Mouse (Mus musculus) bone marrow macrophage, adult 2 months (primary cell): ENCODE measurements around the gene Fbxo10.

ENCODE experiments used
- CTCF ChIP-seq: IDR thresholded peaks from 2 replicates; pipeline ENCODE4 v1.5.1; 2012; ENCODE audit warnings: low read depth, mild to moderate bottlenecking, low read length, moderate library complexity
- POLR2A ChIP-seq: IDR thresholded peaks from 2 replicates; pipeline ENCODE4 v1.6.1; 2012; ENCODE audit warnings: mild to moderate bottlenecking, low read depth, low read length, borderline replicate concordance

DNA sequence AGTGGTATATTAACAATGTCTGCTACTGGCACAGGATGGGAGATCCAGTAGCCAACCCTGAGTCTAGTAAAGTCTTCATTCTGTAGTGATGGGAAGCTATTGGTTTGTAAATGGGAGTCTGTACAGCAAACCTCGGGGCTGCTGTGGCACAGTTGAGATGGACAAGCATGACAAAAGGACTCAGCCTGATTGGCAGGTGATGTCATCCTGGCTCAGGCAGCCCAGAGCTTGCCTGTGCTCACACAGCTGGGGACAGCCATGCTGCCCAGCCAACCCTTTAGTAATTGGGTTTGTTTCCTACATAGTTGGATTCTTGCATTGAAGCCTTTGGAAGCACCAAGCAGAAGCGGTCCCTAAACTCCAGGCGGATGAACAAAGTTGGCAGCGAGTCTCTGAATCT, 57.9 kb downstream of the Fbxo10 start:
- TF ChIP-seq CTCF (no peak), POLR2A (no peak)
